Mouse (Mus musculus): ENCODE results near the gene Kcnip1. TPM values are rescaled to one million over a fixed set of nuclear protein-coding genes. Genes with fewer than 3 reads are reported as not detected.
A peak's percentile ranks its signal among the peaks of the same experiment; 100 is the strongest.

Kcnip1 gene
- polyA plus RNA-seq, 1 experiment from 2014 or later = 2.5 TPM

GRCm38 (mm10) chr11:33937641-33938040, 55.3 kb downstream of the Kcnip1 start:
- no peak for TF ChIP-seq CTCF (IDR thresholded peaks at IDR 0.05; ENCODE audit: low read depth)
- ATAC-seq = no peak
- H3K4me3 ChIP-seq (ENCODE audit: low read depth, low read length) = no peak overlapping the region
- WGBS = 76% methylated on average over 8 of the region's 8 CpGs
- H3K27me3 ChIP-seq (replicated peaks; ENCODE audit: control insufficient read depth, insufficient read depth, low read length) = no peaks in the 10 kb centered on the region
- no peaks in the 10 kb centered on the region for H3K36me3 ChIP-seq (ENCODE audit: control insufficient read depth, insufficient read depth)
- H3K27ac ChIP-seq (ENCODE audit: low read depth, low read length) = no peak overlapping the region
- H3K4me2 ChIP-seq (replicated peaks; ENCODE audit: low read depth) = no peak overlapping the region
- no peaks in the 10 kb centered on the region for H3K4me1 ChIP-seq (replicated peaks; ENCODE audit: control insufficient read depth, insufficient read depth, low read length)
- H3K9me3 ChIP-seq (ENCODE audit: control insufficient read depth) = no peaks in the 10 kb centered on the region
- H3K9ac ChIP-seq (ENCODE audit: low read depth, low read length) = no peak overlapping the region

- H3K4me3 ChIP-seq (ENCODE audit: low read depth, low read length) = no peak overlapping the region
- H3K9ac ChIP-seq (ENCODE audit: low read depth, low read length) = no peak overlapping the region
- no peaks in the 10 kb centered on the region for H3K27me3 ChIP-seq (replicated peaks; ENCODE audit: control insufficient read depth, insufficient read depth, low read length)
- H3K9me3 ChIP-seq (ENCODE audit: control insufficient read depth) = no peaks in the 10 kb centered on the region
- 66% methylated on average over 9 of the region's 9 CpGs for WGBS
- H3K36me3 ChIP-seq (ENCODE audit: control insufficient read depth, insufficient read depth) = no peaks in the 10 kb centered on the region
- no peak overlapping the region for H3K27ac ChIP-seq (ENCODE audit: low read depth, low read length)
- H3K4me1 ChIP-seq (replicated peaks; ENCODE audit: control insufficient read depth, insufficient read depth, low read length) = 0 out of 2 replicates have a peak, but pooled peaks cover 5% of the 10 kb centered on the region
- no peak overlapping the region for H3K4me2 ChIP-seq (replicated peaks; ENCODE audit: low read depth)
- TF ChIP-seq CTCF (IDR thresholded peaks at IDR 0.05; ENCODE audit: low read depth) = peak; percentile 45
- no peak for ATAC-seq
Measured at GRCm38 (mm10) chr11:33934286-33934685, 58.7 kb downstream of the Kcnip1 start.

- 24% methylated on average over 18 of the region's 18 CpGs for WGBS
Measured at GRCm38 (mm10) chr11:33932386-33933111, 60.4 kb downstream of the Kcnip1 start.

GRCm38 (mm10) chr11:33931836-33932385, 61.0 kb downstream of the Kcnip1 start:
- H3K4me1 ChIP-seq (replicated peaks; ENCODE audit: control insufficient read depth, insufficient read depth, low read length) = 0 out of 2 replicates have a peak, but pooled peaks cover 5% of the 10 kb centered on the region
- no peaks in the 10 kb centered on the region for H3K36me3 ChIP-seq (ENCODE audit: control insufficient read depth, insufficient read depth)
- H3K27ac ChIP-seq (ENCODE audit: low read depth, low read length) = peak overlapping the region; percentile 28; the same call in 1 of the 2 replicates
- no peak overlapping the region for H3K4me3 ChIP-seq (ENCODE audit: low read depth, low read length)
- 6% methylated on average over 9 of the region's 10 CpGs for WGBS
- no peaks in the 10 kb centered on the region for H3K9me3 ChIP-seq (ENCODE audit: control insufficient read depth)
- no peak for TF ChIP-seq CTCF (IDR thresholded peaks at IDR 0.05; ENCODE audit: low read depth)
- H3K4me2 ChIP-seq (replicated peaks; ENCODE audit: low read depth) = peak overlapping the region; percentile 59
- no peaks in the 10 kb centered on the region for H3K27me3 ChIP-seq (replicated peaks; ENCODE audit: control insufficient read depth, insufficient read depth, low read length)
- 0 out of 2 replicates have a peak, but pooled peaks have one; percentile 36 for ATAC-seq
- H3K9ac ChIP-seq (ENCODE audit: low read depth, low read length) = no peak overlapping the region

More at GRCm38 (mm10) chr11:33932386-33933111, 60.4 kb downstream of the Kcnip1 start:
- Histone ChIP-seq H3K9ac (ENCODE audit: low read depth, low read length) (no peak overlapping the region), H3K9me3 (ENCODE audit: control insufficient read depth) (no peaks in the 10 kb centered on the region), H3K4me1 (replicated peaks; ENCODE audit: control insufficient read depth, insufficient read depth, low read length) (0 out of 2 replicates have a peak, but pooled peaks cover 5% of the 10 kb centered on the region), H3K4me2 (replicated peaks; ENCODE audit: low read depth) (peak overlapping the region; percentile 59), H3K27me3 (replicated peaks; ENCODE audit: control insufficient read depth, insufficient read depth, low read length) (no peaks in the 10 kb centered on the region), H3K4me3 (ENCODE audit: low read depth, low read length) (peak overlapping the region; percentile 3; the same call in 1 of the 2 replicates), H3K27ac (ENCODE audit: low read depth, low read length) (peak overlapping the region; percentile 28; the same call in 1 of the 2 replicates), H3K36me3 (ENCODE audit: control insufficient read depth, insufficient read depth) (no peaks in the 10 kb centered on the region)
- ATAC-seq = peak; percentile 23
- TF ChIP-seq CTCF (IDR thresholded peaks at IDR 0.05; ENCODE audit: low read depth) = no peak

- WGBS = 64% methylated on average over 11 of the region's 11 CpGs
- H3K27me3 ChIP-seq (replicated peaks; ENCODE audit: control insufficient read depth, insufficient read depth, low read length) = no peaks in the 10 kb centered on the region
Measured at GRCm38 (mm10) chr11:33929412-33929811, 63.5 kb downstream of the Kcnip1 start.

GRCm38 (mm10) chr11:33928658-33929057, 64.3 kb downstream of the Kcnip1 start:
- ATAC-seq = no peak
- no peak overlapping the region for H3K27ac ChIP-seq (ENCODE audit: low read depth, low read length)
- H3K36me3 ChIP-seq (ENCODE audit: control insufficient read depth, insufficient read depth) = no peaks in the 10 kb centered on the region
- no peak overlapping the region for H3K4me3 ChIP-seq (ENCODE audit: low read depth, low read length)
- no peaks in the 10 kb centered on the region for H3K27me3 ChIP-seq (replicated peaks; ENCODE audit: control insufficient read depth, insufficient read depth, low read length)
- no peak overlapping the region for H3K4me2 ChIP-seq (replicated peaks; ENCODE audit: low read depth)
- whole genome bisulfite sequencing = 26% methylated on average over 7 of the region's 7 CpGs
- H3K4me1 ChIP-seq (replicated peaks; ENCODE audit: control insufficient read depth, insufficient read depth, low read length) = 0 out of 2 replicates have a peak, but pooled peaks cover 5% of the 10 kb centered on the region
- H3K9ac ChIP-seq (ENCODE audit: low read depth, low read length) = no peak overlapping the region
- TF ChIP-seq CTCF (IDR thresholded peaks at IDR 0.05; ENCODE audit: low read depth) = peak; percentile 82
- no peaks in the 10 kb centered on the region for H3K9me3 ChIP-seq (ENCODE audit: control insufficient read depth)

More at GRCm38 (mm10) chr11:33929412-33929811, 63.5 kb downstream of the Kcnip1 start:
- no peak for ATAC-seq
- Histone ChIP-seq H3K4me2 (replicated peaks; ENCODE audit: low read depth) (no peak overlapping the region), H3K9me3 (ENCODE audit: control insufficient read depth) (no peaks in the 10 kb centered on the region), H3K4me3 (ENCODE audit: low read depth, low read length) (no peak overlapping the region), H3K4me1 (replicated peaks; ENCODE audit: control insufficient read depth, insufficient read depth, low read length) (0 out of 2 replicates have a peak, but pooled peaks cover 5% of the 10 kb centered on the region), H3K27ac (ENCODE audit: low read depth, low read length) (no peak overlapping the region), H3K9ac (ENCODE audit: low read depth, low read length) (no peak overlapping the region), H3K36me3 (ENCODE audit: control insufficient read depth, insufficient read depth) (no peaks in the 10 kb centered on the region)
- TF ChIP-seq CTCF (IDR thresholded peaks at IDR 0.05; ENCODE audit: low read depth) = no peak
